32 mouse cellular contexts compared by ENCODE assay signal in the genomic region with DNA sequence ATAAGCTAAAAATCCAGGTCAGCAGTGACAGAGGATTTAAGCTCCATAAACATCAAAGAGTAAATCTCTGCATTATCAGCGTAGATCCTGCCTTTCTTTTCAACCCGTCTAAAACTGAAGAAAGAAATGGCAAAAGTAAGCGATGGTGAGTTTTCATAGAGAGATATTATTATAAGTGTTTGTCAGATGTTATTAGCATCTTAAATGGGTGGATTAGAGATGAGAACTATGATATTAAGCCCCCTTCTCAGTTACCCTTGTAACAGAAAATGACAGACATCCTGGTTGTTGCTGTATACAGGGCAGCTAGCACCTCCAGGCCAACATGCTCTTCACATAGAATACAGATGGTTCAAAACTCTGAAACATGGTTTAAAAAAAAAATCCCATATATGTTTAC. TPM values are rescaled to one million over a fixed set of nuclear protein-coding genes. Genes with fewer than 3 reads are reported as not detected.
"Had no signal": no experiment of that assay in that cellular context is flagged by ENCODE, and none has a peak within 500 bp of the region (broad histone marks: within the 10 kb centered on the region; RNA-seq: fewer than 3 reads in every experiment).

No protein-coding gene starts in this region.

- H3K27ac ChIP-seq: left cerebral cortex, adult 2 months; limb, embryonic 12.5 days; limb, embryonic 13.5 days; limb, embryonic 15.5 days; liver, embryonic 12.5 days; liver, embryonic 13.5 days; liver, embryonic 14.5 days; liver, embryonic 15.5 days; lung, embryonic 15.5 days; macrophage; midbrain, embryonic 10.5 days; midbrain, embryonic 12.5 days; midbrain, embryonic 13.5 days; midbrain, embryonic 15.5 days had no signal

- H3K27me3 ChIP-seq: limb, embryonic 15.5 days; liver, embryonic 12.5 days; liver, embryonic 13.5 days; liver, embryonic 15.5 days; lung, embryonic 15.5 days; megakaryocyte, embryonic 14.5 days; midbrain, embryonic 12.5 days; midbrain, embryonic 13.5 days; midbrain, embryonic 15.5 days had no signal

- H3K4me3 ChIP-seq: left cerebral cortex, adult 2 months; limb, embryonic 12.5 days; limb, embryonic 13.5 days; limb, embryonic 15.5 days; liver, embryonic 12.5 days; liver, embryonic 13.5 days; liver, embryonic 15.5 days; lung, embryonic 15.5 days; megakaryocyte, embryonic 14.5 days; midbrain, embryonic 10.5 days; midbrain, embryonic 12.5 days; midbrain, embryonic 13.5 days; midbrain, embryonic 15.5 days; myocyte had no signal

- H3K9me3 ChIP-seq: limb, embryonic 12.5 days; limb, embryonic 13.5 days; limb, embryonic 15.5 days; liver, embryonic 12.5 days; liver, embryonic 13.5 days; liver, embryonic 15.5 days; lung, embryonic 15.5 days; megakaryocyte, embryonic 14.5 days; midbrain, embryonic 10.5 days; midbrain, embryonic 12.5 days; midbrain, embryonic 13.5 days; midbrain, embryonic 15.5 days had no signal

- H3K4me1 ChIP-seq: limb, embryonic 12.5 days; limb, embryonic 15.5 days; liver, embryonic 12.5 days; liver, embryonic 13.5 days; liver, embryonic 15.5 days; lung, embryonic 15.5 days; megakaryocyte, embryonic 14.5 days; midbrain, embryonic 12.5 days; midbrain, embryonic 15.5 days had no signal

- DNase-seq: left cerebral cortex, postnatal 4 days; liver; liver, embryonic 13.5 days; liver, postnatal 0 days; lung, adult 18-20 months; lung, adult 2 months; lung, embryonic 14.5 days; lung, postnatal 10 days; lung, postnatal 14 days; lung, postnatal 36 days; lung, postnatal 4 days; midbrain, embryonic 14.5 days had no signal

- H3K36me3 ChIP-seq: limb, embryonic 12.5 days; limb, embryonic 13.5 days; limb, embryonic 15.5 days; liver, embryonic 12.5 days; liver, embryonic 13.5 days; liver, embryonic 15.5 days; lung, embryonic 15.5 days; midbrain, embryonic 10.5 days; midbrain, embryonic 12.5 days; midbrain, embryonic 13.5 days; midbrain, embryonic 15.5 days had no signal

RNA-seq across cellular contexts. Expression of a gene that starts 22.6 kb away (rescaled TPM):
- total RNA-seq: liver, adult 2 months; megakaryocyte progenitor cell, adult 5-6 weeks; megakaryocyte, adult 5-6 weeks; megakaryocyte-erythroid progenitor cell, adult 5-6 weeks; monocyte, adult 5-6 weeks had no signal
- polyA plus RNA-seq: liver, adult 2 months; liver, embryonic 12.5 days; liver, embryonic 15.5 days; liver, postnatal 0 days; macrophage had no signal
